Mouse (Mus musculus) cortical plate, adult 2 months (tissue): ENCODE results near the gene Gtf2i. TPM values are rescaled to one million over a fixed set of nuclear protein-coding genes. Genes with fewer than 3 reads are reported as not detected.

Experiments
- H3K27ac ChIP-seq: fragments of 200-500 bp; 2 replicates; pipeline ENCODE4 v1.5.1; 2012; ENCODE audit warnings: low read length, control low read depth, inconsistent platforms; ENCODE audit not compliant: insufficient read depth
- H3K4me1 ChIP-seq: fragments of 200-500 bp; 2 replicates; pipeline ENCODE4 v1.6.1; 2011; ENCODE audit warnings: low read length; ENCODE audit not compliant: control insufficient read depth, insufficient read depth
- H3K4me3 ChIP-seq: fragments of 200-500 bp; 2 replicates; pipeline ENCODE4 v1.5.1; 2011; ENCODE audit warnings: mild to moderate bottlenecking, low read length, control low read depth; ENCODE audit not compliant: insufficient read depth
- CTCF ChIP-seq: fragments of 200-500 bp; IDR thresholded peaks from 2 replicates; pipeline ENCODE4 v1.5.1; 2011; ENCODE audit warnings: mild to moderate bottlenecking, control low read depth, low read length; ENCODE audit not compliant: insufficient read depth; ENCODE audit errors: extremely low read depth
- POLR2A ChIP-seq: fragments of 200-500 bp; IDR thresholded peaks from 2 replicates; pipeline ENCODE4 v1.6.1; 2011; ENCODE audit warnings: mild to moderate bottlenecking, low read length, control low read depth; ENCODE audit not compliant: insufficient read depth; ENCODE audit errors: extremely low read depth
- polyA plus RNA-seq: library from polyadenylated mRNA; depleted of rRNA; stranded (reverse); fragments of >200 nt; gene quantifications from 2 replicates; pipeline ENCODE4 v1.2.3, GENCODE M21; 2012

The Gtf2i gene
- polyA plus RNA-seq, 1 experiment: 149 TPM

DNA sequence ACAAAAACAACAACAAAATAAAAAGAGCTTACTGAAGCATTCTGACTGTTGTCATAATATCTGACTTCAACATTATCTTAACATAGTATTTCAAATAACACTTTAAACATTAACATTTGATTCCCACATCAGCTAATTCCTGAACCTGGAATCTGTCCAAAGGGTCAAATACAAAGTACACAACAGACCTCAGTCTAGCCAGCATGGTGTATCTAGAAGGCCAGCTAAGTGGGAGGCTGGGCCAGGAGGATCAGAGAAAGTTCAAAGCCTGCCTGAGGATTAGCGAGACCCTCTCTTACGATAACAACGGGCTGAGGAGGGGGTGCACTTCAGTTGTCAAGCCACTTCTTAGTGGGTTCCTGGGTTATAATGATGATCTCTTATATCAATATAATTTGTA is 26.5 kb downstream of the Gtf2i start:
- TF ChIP-seq POLR2A: no peak
- TF ChIP-seq CTCF: no peak
- Histone ChIP-seq H3K4me3 (no peak overlapping the region), H3K27ac (no peak overlapping the region), H3K4me1 (peaks cover 4% of the 10 kb centered on the region)

DNA sequence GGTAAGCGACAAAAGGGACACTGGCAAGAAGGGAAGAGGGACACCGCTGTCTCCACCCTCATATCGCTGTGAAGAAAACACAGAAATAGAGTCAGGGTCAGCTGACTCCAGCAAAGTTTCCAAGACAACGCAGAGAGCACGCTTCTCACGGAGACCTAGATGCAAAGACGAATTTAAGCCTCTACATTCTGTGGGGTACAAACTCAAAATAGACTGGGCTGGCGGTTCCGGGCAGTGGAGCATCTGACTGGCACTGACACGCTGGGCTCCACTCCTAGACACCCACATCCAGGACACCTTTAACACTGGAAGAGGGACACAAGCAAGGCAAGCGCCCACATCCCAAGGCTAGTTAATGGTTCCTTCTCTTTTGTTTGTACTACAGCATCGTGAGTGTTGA is 29.6 kb downstream of the Gtf2i start:
- H3K4me3 ChIP-seq: no peak overlapping the region
- no peak overlapping the region for H3K27ac ChIP-seq
- H3K4me1 ChIP-seq: peaks cover 4% of the 10 kb centered on the region
- TF ChIP-seq CTCF (no peak), POLR2A (no peak)

- no peak overlapping the region for H3K27ac ChIP-seq
- H3K4me3 ChIP-seq: no peak overlapping the region
- H3K4me1 ChIP-seq: peaks cover 4% of the 10 kb centered on the region
- TF ChIP-seq CTCF (no peak), POLR2A (no peak)
These were observed 32.0 kb downstream of the Gtf2i start for GRCm38 (mm10) chr5:134282603-134283002.

DNA sequence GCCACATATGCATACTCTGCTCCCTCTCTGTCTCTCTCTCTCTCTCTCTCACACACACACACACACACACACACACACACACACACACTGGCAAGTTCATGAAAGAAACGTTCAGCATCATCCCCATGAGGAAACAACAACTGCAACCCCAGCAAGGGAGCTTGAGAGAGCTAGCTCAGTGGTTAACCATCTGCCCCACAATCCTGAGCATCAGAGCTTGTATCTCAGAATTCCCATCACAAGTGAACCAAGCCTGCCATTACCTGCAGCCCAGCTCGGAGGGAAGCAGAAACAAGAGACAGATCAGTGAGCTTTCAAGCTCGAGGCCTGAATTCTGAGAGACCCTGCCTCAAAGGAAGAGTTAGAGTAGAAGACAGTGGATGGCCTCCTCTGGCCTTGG is 32.5 kb downstream of the Gtf2i start:
- TF ChIP-seq POLR2A: no peak
- TF ChIP-seq CTCF: no peak
- Histone ChIP-seq H3K4me3 (no peak overlapping the region), H3K27ac (no peak overlapping the region), H3K4me1 (peaks cover 4% of the 10 kb centered on the region)

GRCm38 (mm10) chr5:134279371-134279770 is 35.2 kb downstream of the Gtf2i start:
- no peak overlapping the region for H3K27ac ChIP-seq
- peaks cover 3% of the 10 kb centered on the region for H3K4me1 ChIP-seq
- TF ChIP-seq POLR2A (no peak), CTCF (no peak)
- no peak overlapping the region for H3K4me3 ChIP-seq

DNA sequence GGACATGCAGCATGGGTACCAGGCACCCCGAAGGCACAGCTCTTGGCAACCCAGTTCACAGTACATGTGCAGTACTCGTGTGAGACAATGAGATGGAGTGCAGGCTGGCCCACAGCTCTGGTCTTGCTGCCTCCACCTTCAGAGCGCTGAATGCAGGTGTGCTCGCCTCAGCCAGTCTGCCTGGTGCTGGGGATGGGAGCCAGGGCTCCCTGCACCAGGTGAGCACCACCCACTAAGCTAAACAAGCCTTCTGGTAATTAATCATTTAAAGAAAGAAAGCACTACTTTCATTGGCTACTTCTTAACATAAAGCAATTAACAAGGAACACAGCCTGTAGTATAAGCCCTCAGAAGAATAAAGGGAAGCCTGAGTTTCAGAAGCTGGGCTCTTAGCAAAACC is 37.5 kb downstream of the Gtf2i start:
- Histone ChIP-seq H3K4me3 (no peak overlapping the region), H3K27ac (no peak overlapping the region), H3K4me1 (peaks cover 3% of the 10 kb centered on the region)
- TF ChIP-seq CTCF (no peak), POLR2A (no peak)

GRCm38 (mm10) chr5:134275556-134275955 is 39.0 kb downstream of the Gtf2i start:
- Histone ChIP-seq H3K4me1 (peaks cover 3% of the 10 kb centered on the region), H3K4me3 (no peak overlapping the region), H3K27ac (no peak overlapping the region)
- no peak for TF ChIP-seq POLR2A

DNA sequence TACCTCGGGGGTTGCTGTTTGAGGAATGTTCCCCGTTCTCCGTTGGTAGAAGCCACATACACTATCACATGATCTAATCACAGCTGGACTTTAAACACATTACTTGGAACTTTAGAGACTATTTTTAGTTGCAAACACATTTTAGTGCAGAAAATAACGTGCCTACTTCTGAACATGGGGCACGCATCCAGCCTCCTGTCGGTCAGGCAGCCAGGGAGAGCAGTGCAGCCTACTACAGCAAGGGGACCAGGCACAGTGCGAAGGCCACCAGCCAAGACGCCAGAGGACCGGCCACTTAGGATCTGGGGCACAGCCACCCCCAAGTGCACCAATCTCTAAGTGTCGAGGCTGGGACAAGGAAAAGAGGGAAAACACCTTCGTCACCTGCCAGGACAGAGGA is 39.5 kb downstream of the Gtf2i start:
- Histone ChIP-seq H3K4me1 (peaks cover 3% of the 10 kb centered on the region), H3K27ac (no peak overlapping the region)

DNA sequence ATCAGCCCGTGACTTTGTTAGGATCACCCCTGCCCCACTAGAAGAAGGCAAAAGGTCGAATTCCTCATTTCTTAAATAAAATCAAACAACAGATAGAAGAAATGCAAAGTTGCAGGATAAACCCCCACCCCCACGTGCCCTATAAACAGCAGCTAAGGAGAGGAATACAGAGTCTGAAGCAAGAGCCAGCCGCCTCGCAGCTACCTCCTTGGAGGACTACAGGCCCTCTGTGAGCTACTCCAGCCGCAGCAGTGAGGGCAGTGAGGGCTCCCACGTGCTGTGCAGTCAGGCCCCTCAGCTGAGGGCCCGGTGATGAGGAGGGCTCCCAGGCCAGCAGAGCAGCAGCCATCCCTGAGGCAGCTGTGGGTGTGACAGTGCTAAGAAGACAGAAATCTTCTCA is 40.8 kb downstream of the Gtf2i start:
- Histone ChIP-seq H3K4me1 (peaks cover 3% of the 10 kb centered on the region), H3K27ac (no peak overlapping the region), H3K4me3 (no peak overlapping the region)
- TF ChIP-seq CTCF (no peak), POLR2A (no peak)

More for the DNA sequence above, 39.5 kb downstream of the Gtf2i start:
- TF ChIP-seq CTCF: no peak
- TF ChIP-seq POLR2A: no peak
- H3K4me3 ChIP-seq: no peak overlapping the region

- H3K27ac ChIP-seq: no peak overlapping the region
- peaks cover 3% of the 10 kb centered on the region for H3K4me1 ChIP-seq
- no peak for TF ChIP-seq CTCF
- TF ChIP-seq POLR2A: no peak
- no peak overlapping the region for H3K4me3 ChIP-seq
These were observed 41.8 kb downstream of the Gtf2i start for GRCm38 (mm10) chr5:134272761-134273160.

DNA sequence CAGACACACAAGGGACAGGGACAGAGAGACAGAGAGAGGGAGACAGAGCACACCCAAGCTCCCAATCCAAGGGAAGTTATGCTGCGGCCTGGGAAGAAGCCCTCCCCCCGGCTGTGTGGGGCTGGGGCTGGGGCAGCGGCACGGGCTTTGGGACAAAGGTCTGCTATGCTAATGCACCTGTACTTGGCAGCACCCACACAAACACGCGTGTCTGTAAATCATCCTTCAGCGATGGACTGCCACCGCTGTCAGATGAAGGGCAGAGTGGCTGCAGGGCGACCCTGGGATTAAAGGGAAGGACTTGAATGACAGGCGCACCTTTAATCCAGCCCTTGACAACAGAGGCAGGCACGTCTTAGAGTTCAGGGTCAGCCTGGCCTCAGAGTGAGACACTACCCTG is 43.1 kb downstream of the Gtf2i start:
- H3K4me1 ChIP-seq: peaks cover 3% of the 10 kb centered on the region
- H3K4me3 ChIP-seq: no peak overlapping the region
- TF ChIP-seq CTCF (no peak), POLR2A (no peak)
- H3K27ac ChIP-seq: no peak overlapping the region
